Mouse (Mus musculus) ZHBTc4 (cell line): ENCODE results near the gene Sgpp2.
A peak's percentile ranks its signal among the peaks of the same experiment; 100 is the strongest.

Source experiments
- DNase-seq: peaks from one replicate; pipeline ENCODE4 v3.0.0-alpha.2; 2011; ENCODE audit warnings: low read depth, low spot score

The Sgpp2 gene

GRCm38 (mm10) chr1:78399755-78400154 is 89.6 kb downstream of the Sgpp2 start:
- no peak for DNase-seq

GRCm38 (mm10) chr1:78401413-78401812 is 91.3 kb downstream of the Sgpp2 start:
- no peak for DNase-seq

- peak; percentile 31 for DNase-seq
Measured at GRCm38 (mm10) chr1:78409396-78409795, 99.3 kb downstream of the Sgpp2 start.

GRCm38 (mm10) chr1:78412668-78413067 is 102.5 kb downstream of the Sgpp2 start:
- peak; percentile 79 for DNase-seq

- no peak for DNase-seq
Measured at GRCm38 (mm10) chr1:78414421-78414820, 104.3 kb downstream of the Sgpp2 start.

- no peak for DNase-seq
Measured at GRCm38 (mm10) chr1:78417154-78417911, 107.2 kb downstream of the Sgpp2 start.

- peak; percentile 51 for DNase-seq
Measured at GRCm38 (mm10) chr1:78419593-78419992, 109.4 kb downstream of the Sgpp2 start.

- peak; percentile 44 for DNase-seq
Measured at GRCm38 (mm10) chr1:78420271-78420670, 110.1 kb downstream of the Sgpp2 start.

GRCm38 (mm10) chr1:78421749-78422148 is 111.6 kb downstream of the Sgpp2 start:
- no peak for DNase-seq

- DNase-seq = no peak
Measured at GRCm38 (mm10) chr1:78422576-78422975, 112.4 kb downstream of the Sgpp2 start.

GRCm38 (mm10) chr1:78424848-78425247 is 114.7 kb downstream of the Sgpp2 start:
- DNase-seq = no peak

GRCm38 (mm10) chr1:78425309-78425708 is 115.2 kb downstream of the Sgpp2 start:
- DNase-seq = no peak

- DNase-seq = no peak
Measured at GRCm38 (mm10) chr1:78425793-78426700, 115.9 kb downstream of the Sgpp2 start.

GRCm38 (mm10) chr1:78426841-78427240 is 116.7 kb downstream of the Sgpp2 start:
- DNase-seq = no peak

GRCm38 (mm10) chr1:78428851-78429250 is 118.7 kb downstream of the Sgpp2 start:
- no peak for DNase-seq

- no peak for DNase-seq
Measured at GRCm38 (mm10) chr1:78433472-78433871, 123.3 kb downstream of the Sgpp2 start.

GRCm38 (mm10) chr1:78435967-78436366 is 125.8 kb downstream of the Sgpp2 start:
- no peak for DNase-seq

- DNase-seq = no peak
Measured at GRCm38 (mm10) chr1:78436445-78436844, 126.3 kb downstream of the Sgpp2 start.

- DNase-seq = no peak
Measured at GRCm38 (mm10) chr1:78437150-78437549, 127.0 kb downstream of the Sgpp2 start.

- DNase-seq = no peak
Measured at GRCm38 (mm10) chr1:78440716-78441115, 130.6 kb downstream of the Sgpp2 start.

GRCm38 (mm10) chr1:78443056-78443455 is 132.9 kb downstream of the Sgpp2 start:
- DNase-seq = no peak

GRCm38 (mm10) chr1:78446232-78446631 is 136.1 kb downstream of the Sgpp2 start:
- no peak for DNase-seq

GRCm38 (mm10) chr1:78446742-78447141 is 136.6 kb downstream of the Sgpp2 start:
- DNase-seq = no peak
